Mouse (Mus musculus) T-helper 17 cell (primary cell): ENCODE data around the gene Pla2g3.

Source experiments
- in situ Hi-C, 2 experiments: fragments of 300-600 bp; cut with MboI, MseI; formaldehyde crosslinking; loops; 1 replicate in 1 of 2; 2 replicates in 1 of 2; pipeline ENCODE4 v1.15.1; 2025; ENCODE audit warnings: high pct_unique_total_duplicates in 2 of 2

Pla2g3 gene

GRCm38 (mm10) chr11:3487952-3488570 lies at the start of gene Pla2g3:
Gene Pla2g3, plus strand, starts transcription at chr11:3488284.
- in situ Hi-C loops: no loop called here

- in situ Hi-C loops: no loop called here
Measured at GRCm38 (mm10) chr11:3441696-3442443, 46.2 kb upstream of the Pla2g3 start.

- in situ Hi-C loops: no loop called here
Measured at GRCm38 (mm10) chr11:3442677-3443076, 45.4 kb upstream of the Pla2g3 start.

- in situ Hi-C loops: no loop called here
Measured at GRCm38 (mm10) chr11:3443091-3443490, 45.0 kb upstream of the Pla2g3 start.

- in situ Hi-C loops: no loop called here
Measured at GRCm38 (mm10) chr11:3444875-3445274, 43.2 kb upstream of the Pla2g3 start.

- in situ Hi-C loops: no loop called here
Measured at GRCm38 (mm10) chr11:3451701-3452163, 36.4 kb upstream of the Pla2g3 start.

GRCm38 (mm10) chr11:3452167-3452639 lies 35.9 kb upstream of the Pla2g3 start, which contains the start of gene Rnf185:
Gene Rnf185, minus strand, starts transcription at chr11:3452363.
- in situ Hi-C loops: no loop called here

- in situ Hi-C loops: no loop called here
Measured at GRCm38 (mm10) chr11:3452769-3453168, 35.3 kb upstream of the Pla2g3 start.

- in situ Hi-C loops: no loop called here
Measured at GRCm38 (mm10) chr11:3453467-3453866, 34.6 kb upstream of the Pla2g3 start.

- in situ Hi-C loops: no loop called here
Measured at GRCm38 (mm10) chr11:3454506-3454905, 33.6 kb upstream of the Pla2g3 start.

- in situ Hi-C loops: no loop called here
Measured at GRCm38 (mm10) chr11:3456354-3456753, 31.7 kb upstream of the Pla2g3 start.

- in situ Hi-C loops: no loop called here
Measured at GRCm38 (mm10) chr11:3458428-3459104, 29.5 kb upstream of the Pla2g3 start.

GRCm38 (mm10) chr11:3459105-3459468 lies 29.0 kb upstream of the Pla2g3 start:
- in situ Hi-C loops: no loop called here

- in situ Hi-C loops: no loop called here
Measured at GRCm38 (mm10) chr11:3462846-3463245, 25.2 kb upstream of the Pla2g3 start.

- in situ Hi-C loops: loop anchor here (5.0 kb wide), 2 partner anchors 41 to 46 kb away; partner anchors contain the start of gene Selenom (in 1 of the 2)
Measured at GRCm38 (mm10) chr11:3471448-3471850, 16.6 kb upstream of the Pla2g3 start.

GRCm38 (mm10) chr11:3472484-3472883 lies 15.6 kb upstream of the Pla2g3 start:
- in situ Hi-C loops: loop anchor here (5.0 kb wide), 2 partner anchors 40 to 45 kb away; partner anchors contain the start of gene Selenom (in 1 of the 2)

- in situ Hi-C loops: loop anchor here (5.0 kb wide), 2 partner anchors 38 to 43 kb away; partner anchors contain the start of gene Selenom (in 1 of the 2)
Measured at GRCm38 (mm10) chr11:3474480-3475115, 13.5 kb upstream of the Pla2g3 start.

- in situ Hi-C loops: no loop called here
Measured at GRCm38 (mm10) chr11:3475489-3475888, 12.6 kb upstream of the Pla2g3 start.

- in situ Hi-C loops: no loop called here
Measured at GRCm38 (mm10) chr11:3483980-3484642, 4.0 kb upstream of the Pla2g3 start.

GRCm38 (mm10) chr11:3486349-3486748 lies 1.7 kb upstream of the Pla2g3 start:
- in situ Hi-C loops: no loop called here

- in situ Hi-C loops: no loop called here
Measured at GRCm38 (mm10) chr11:3489036-3489435, 952 bp downstream of the Pla2g3 start.
